Mouse (Mus musculus): ENCODE data around the gene Nsf.

DNA sequence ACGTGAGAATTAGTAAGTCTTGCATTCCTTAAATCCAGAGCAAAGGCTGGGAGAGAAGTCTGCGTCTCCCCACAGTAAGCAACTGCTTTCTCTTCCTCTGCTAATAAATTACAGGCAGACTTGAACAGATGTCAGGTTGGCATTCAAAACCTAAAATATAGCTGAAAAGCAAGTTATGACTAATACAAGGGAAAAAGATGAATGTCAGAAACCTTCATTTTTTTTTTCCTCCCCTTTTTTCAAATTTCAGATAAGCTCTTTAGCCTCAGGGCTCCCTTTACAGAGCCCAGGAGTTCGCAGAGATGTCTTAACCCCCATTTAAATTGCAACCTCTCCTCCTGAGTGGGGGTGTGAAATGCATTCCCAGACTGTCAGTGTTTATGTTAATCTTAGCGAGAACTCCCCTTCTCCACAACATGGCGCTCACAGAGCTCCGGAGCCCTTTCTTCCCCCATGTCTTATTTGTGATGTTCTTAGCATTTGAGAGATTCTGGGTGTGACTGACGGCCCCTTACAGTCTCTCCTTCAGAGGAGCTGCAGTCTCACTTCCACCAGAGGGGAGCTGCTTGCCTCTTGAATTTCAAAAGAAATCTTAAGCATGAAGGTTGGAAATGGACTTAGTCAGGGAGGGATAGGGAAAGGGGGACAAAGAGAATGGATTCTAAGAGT, 47.7 kb downstream of the Nsf start:
- TF ChIP-seq CTCF (IDR thresholded peaks at IDR 0.05; ENCODE audit: low read depth): no peak
- TF ChIP-seq EP300 (optimal IDR thresholded peaks at IDR 0.05): no peak
